Mouse (Mus musculus) lung, embryonic 15.5 days (tissue): ENCODE results near the gene Btnl1. TPM values are rescaled to one million over a fixed set of nuclear protein-coding genes. Genes with fewer than 3 reads are reported as not detected.

Source experiments
- ATAC-seq: fragments of 200-750 bp; cut with Nextera tagmentation; 2 replicates; pipeline ENCODE4 v1.8.0; 2017; ENCODE audit warnings: moderate number of reproducible peaks, borderline replicate concordance; ENCODE audit not compliant: low FRiP score, low TSS enrichment; ENCODE audit errors: extremely low read depth
- H3K27ac ChIP-seq: fragments of 300-500 bp; sonication (generic); 2 replicates; pipeline ENCODE4 v1.5.1; 2015; ENCODE audit warnings: moderate library complexity, mild to moderate bottlenecking, inconsistent platforms
- H3K27me3 ChIP-seq: fragments of 300-500 bp; sonication (generic); 2 replicates; pipeline ENCODE4 v1.6.1; 2015; ENCODE audit warnings: inconsistent platforms
- H3K36me3 ChIP-seq: fragments of 300-500 bp; sonication (generic); 2 replicates; pipeline ENCODE4 v1.6.1; 2015; ENCODE audit warnings: inconsistent platforms
- H3K4me1 ChIP-seq: fragments of 300-500 bp; sonication (generic); 2 replicates; pipeline ENCODE4 v1.6.1; 2015; ENCODE audit warnings: inconsistent platforms
- H3K4me2 ChIP-seq: fragments of 300-500 bp; sonication (generic); 2 replicates; pipeline ENCODE4 v1.6.1; 2015; ENCODE audit warnings: inconsistent platforms, mild to moderate bottlenecking, moderate library complexity
- H3K4me3 ChIP-seq: fragments of 300-500 bp; sonication (generic); 2 replicates; pipeline ENCODE4 v1.5.1; 2015; ENCODE audit warnings: mild to moderate bottlenecking, inconsistent platforms
- H3K9ac ChIP-seq: fragments of 300-500 bp; sonication (generic); 2 replicates; pipeline ENCODE4 v1.6.1; 2015; ENCODE audit warnings: inconsistent platforms
- H3K9me3 ChIP-seq: fragments of 300-500 bp; sonication (generic); 2 replicates; pipeline ENCODE4 v1.6.1; 2016; ENCODE audit warnings: inconsistent platforms
- WGBS: fragments of 180-500 bp; shearing (Covaris S2); methylation state at CpG from one replicate; pipeline ENCODE4 v1.1.7; 2015; 5-methylcytosine and 5-hydroxymethylcytosine counted together
- polyA plus RNA-seq: library from polyadenylated mRNA; unstranded; fragments of >200 nt; fragmentation: Nextera tagmentation; extraction: Ambion mirVana; gene quantifications from 2 replicates; pipeline ENCODE4 v1.2.1, GENCODE M21; 2015

The Btnl1 gene
- not detected in 2 replicates for polyA plus RNA-seq

DNA sequence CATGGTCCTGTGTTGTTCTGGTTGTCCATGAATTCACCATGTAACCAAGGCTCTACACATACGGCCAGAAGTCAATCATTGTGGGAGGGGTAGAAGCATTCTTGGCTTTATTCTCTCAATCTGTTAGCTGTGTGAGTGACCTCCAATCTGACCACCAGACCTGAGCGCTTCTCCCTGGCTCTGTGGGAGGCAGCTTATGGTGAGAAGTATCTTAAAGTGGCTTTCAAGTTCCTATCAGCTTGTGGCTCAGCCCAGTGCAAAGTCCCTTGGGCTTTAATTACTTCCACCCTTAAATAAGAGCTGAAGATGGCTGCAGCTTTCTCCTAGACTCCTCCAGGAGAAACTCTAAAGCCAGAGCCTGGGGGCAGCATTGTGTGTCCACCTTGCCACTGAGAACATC, at the start of gene Btnl1:
Gene Btnl1 (plus strand): TSS at position 286 of the 400 bp plus-strand sequence.
- Histone ChIP-seq H3K36me3 (no peaks in the 10 kb centered on the region), H3K4me3 (no peak within 1 kb of the TSS), H3K9me3 (no peaks in the 10 kb centered on the region), H3K4me2 (no peak within 1 kb of the TSS), H3K27me3 (no peaks in the 10 kb centered on the region), H3K9ac (no peak within 1 kb of the TSS), H3K27ac (no peak within 1 kb of the TSS), H3K4me1 (no peaks in the 10 kb centered on the region)
- ATAC-seq, result no peak
- WGBS, result 74% methylated on average over 2 of the region's 2 CpGs

GRCm38 (mm10) chr17:34329807-34330206, 47.1 kb upstream of the Btnl1 start:
- H3K4me1 ChIP-seq, result no peaks in the 10 kb centered on the region
- H3K9me3 ChIP-seq, result no peaks in the 10 kb centered on the region
- no peaks in the 10 kb centered on the region for H3K27me3 ChIP-seq
- no peak overlapping the region for H3K27ac ChIP-seq
- H3K4me2 ChIP-seq, result no peak overlapping the region
- no peak overlapping the region for H3K4me3 ChIP-seq
- no peaks in the 10 kb centered on the region for H3K36me3 ChIP-seq
- 58% methylated on average over 2 of the region's 2 CpGs for WGBS
- H3K9ac ChIP-seq, result no peak overlapping the region
- ATAC-seq, result no peak

GRCm38 (mm10) chr17:34331200-34331599, 45.7 kb upstream of the Btnl1 start:
- no peak for ATAC-seq

GRCm38 (mm10) chr17:34340619-34341402, 36.1 kb upstream of the Btnl1 start:
- H3K4me1 ChIP-seq, result no peaks in the 10 kb centered on the region
- no peaks in the 10 kb centered on the region for H3K9me3 ChIP-seq
- WGBS, result 51% methylated on average over 3 of the region's 3 CpGs
- H3K4me2 ChIP-seq, result no peak overlapping the region
- no peak for ATAC-seq
- no peaks in the 10 kb centered on the region for H3K36me3 ChIP-seq
- no peak overlapping the region for H3K27ac ChIP-seq
- H3K9ac ChIP-seq, result no peak overlapping the region
- H3K27me3 ChIP-seq, result no peaks in the 10 kb centered on the region
- H3K4me3 ChIP-seq, result no peak overlapping the region

More at GRCm38 (mm10) chr17:34331200-34331599, 45.7 kb upstream of the Btnl1 start:
- Histone ChIP-seq H3K27me3 (no peaks in the 10 kb centered on the region), H3K4me2 (no peak overlapping the region), H3K4me1 (no peaks in the 10 kb centered on the region), H3K9ac (no peak overlapping the region), H3K9me3 (no peaks in the 10 kb centered on the region), H3K4me3 (no peak overlapping the region), H3K27ac (no peak overlapping the region), H3K36me3 (no peaks in the 10 kb centered on the region)
- 92% methylated on average over 1 of the region's 1 CpGs for WGBS

GRCm38 (mm10) chr17:34344882-34345281, 32.0 kb upstream of the Btnl1 start:
- ATAC-seq, result no peak
- Histone ChIP-seq H3K9ac (no peak overlapping the region), H3K4me3 (no peak overlapping the region), H3K27ac (no peak overlapping the region), H3K4me2 (no peak overlapping the region), H3K27me3 (no peaks in the 10 kb centered on the region), H3K36me3 (no peaks in the 10 kb centered on the region), H3K9me3 (no peaks in the 10 kb centered on the region), H3K4me1 (no peaks in the 10 kb centered on the region)
- 86% methylated on average over 4 of the region's 4 CpGs for WGBS

- Histone ChIP-seq H3K9me3 (no peaks in the 10 kb centered on the region), H3K36me3 (no peaks in the 10 kb centered on the region), H3K4me3 (no peak overlapping the region), H3K9ac (no peak overlapping the region), H3K27me3 (no peaks in the 10 kb centered on the region), H3K4me1 (no peaks in the 10 kb centered on the region), H3K27ac (no peak overlapping the region), H3K4me2 (no peak overlapping the region)
- WGBS, result 79% methylated on average over 7 of the region's 7 CpGs
- no peak for ATAC-seq
Measured at GRCm38 (mm10) chr17:34345486-34345885, 31.4 kb upstream of the Btnl1 start.

- Histone ChIP-seq H3K4me1 (no peaks in the 10 kb centered on the region), H3K36me3 (no peaks in the 10 kb centered on the region), H3K9ac (no peak overlapping the region), H3K27ac (no peak overlapping the region), H3K4me3 (no peak overlapping the region), H3K9me3 (no peaks in the 10 kb centered on the region), H3K27me3 (no peaks in the 10 kb centered on the region), H3K4me2 (no peak overlapping the region)
- no peak for ATAC-seq
- 50% methylated on average over 3 of the region's 3 CpGs for WGBS
Measured at GRCm38 (mm10) chr17:34346041-34346440, 30.9 kb upstream of the Btnl1 start.

- H3K27me3 ChIP-seq, result no peaks in the 10 kb centered on the region
- no peak overlapping the region for H3K4me3 ChIP-seq
- no peak for ATAC-seq
- H3K4me1 ChIP-seq, result no peaks in the 10 kb centered on the region
- H3K27ac ChIP-seq, result no peak overlapping the region
- no peak overlapping the region for H3K4me2 ChIP-seq
- WGBS, result 64% methylated on average over 6 of the region's 6 CpGs
- no peak overlapping the region for H3K9ac ChIP-seq
- H3K9me3 ChIP-seq, result no peaks in the 10 kb centered on the region
- H3K36me3 ChIP-seq, result no peaks in the 10 kb centered on the region
Measured at GRCm38 (mm10) chr17:34347606-34348308, 29.2 kb upstream of the Btnl1 start.

DNA sequence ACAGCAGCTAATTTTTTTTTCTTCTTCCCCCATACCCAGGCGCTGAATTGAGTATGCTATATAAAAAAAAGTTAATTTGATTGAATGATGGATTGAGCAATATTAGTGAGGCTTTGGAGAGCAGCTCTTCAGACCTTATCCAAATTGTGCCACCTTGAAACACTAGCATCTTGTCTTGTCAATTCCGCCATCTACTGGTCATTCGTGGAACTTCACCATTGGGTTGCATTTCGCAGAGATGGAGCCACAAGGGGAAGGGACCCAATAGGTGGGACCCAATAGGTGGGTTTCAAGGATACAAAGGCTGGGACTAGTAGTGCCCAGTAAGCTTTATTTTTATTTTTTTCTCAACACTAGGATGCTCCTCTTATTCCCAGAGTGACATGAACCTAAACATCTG, 27.5 kb upstream of the Btnl1 start:
- Histone ChIP-seq H3K4me2 (no peak overlapping the region), H3K9me3 (no peaks in the 10 kb centered on the region), H3K9ac (no peak overlapping the region), H3K36me3 (no peaks in the 10 kb centered on the region), H3K27ac (no peak overlapping the region), H3K4me1 (no peaks in the 10 kb centered on the region), H3K4me3 (no peak overlapping the region), H3K27me3 (no peaks in the 10 kb centered on the region)
- 7% methylated on average over 4 of the region's 4 CpGs for WGBS
- ATAC-seq, result no peak

- no peak within 1 kb of the TSS for H3K9ac ChIP-seq
- no peaks in the 10 kb centered on the region for H3K9me3 ChIP-seq
- ATAC-seq, result no peak
- H3K36me3 ChIP-seq, result no peaks in the 10 kb centered on the region
- no peak within 1 kb of the TSS for H3K27ac ChIP-seq
- no peak within 1 kb of the TSS for H3K4me3 ChIP-seq
- H3K4me1 ChIP-seq, result no peaks in the 10 kb centered on the region
- H3K4me2 ChIP-seq, result no peak within 1 kb of the TSS
- 80% methylated on average over 5 of the region's 5 CpGs for WGBS
- H3K27me3 ChIP-seq, result no peaks in the 10 kb centered on the region
Measured at GRCm38 (mm10) chr17:34354539-34354938, 22.4 kb upstream of the Btnl1 start, which contains the start of gene Btnl2. TSS of gene Btnl2 (plus strand) at chr17:34354822.

GRCm38 (mm10) chr17:34354940-34355339, 22.0 kb upstream of the Btnl1 start:
- Histone ChIP-seq H3K36me3 (no peaks in the 10 kb centered on the region), H3K27me3 (no peaks in the 10 kb centered on the region), H3K4me2 (no peak overlapping the region), H3K9me3 (no peaks in the 10 kb centered on the region), H3K9ac (no peak overlapping the region), H3K4me1 (no peaks in the 10 kb centered on the region), H3K4me3 (no peak overlapping the region), H3K27ac (no peak overlapping the region)
- ATAC-seq, result no peak
- 86% methylated on average over 1 of the region's 1 CpGs for WGBS

DNA sequence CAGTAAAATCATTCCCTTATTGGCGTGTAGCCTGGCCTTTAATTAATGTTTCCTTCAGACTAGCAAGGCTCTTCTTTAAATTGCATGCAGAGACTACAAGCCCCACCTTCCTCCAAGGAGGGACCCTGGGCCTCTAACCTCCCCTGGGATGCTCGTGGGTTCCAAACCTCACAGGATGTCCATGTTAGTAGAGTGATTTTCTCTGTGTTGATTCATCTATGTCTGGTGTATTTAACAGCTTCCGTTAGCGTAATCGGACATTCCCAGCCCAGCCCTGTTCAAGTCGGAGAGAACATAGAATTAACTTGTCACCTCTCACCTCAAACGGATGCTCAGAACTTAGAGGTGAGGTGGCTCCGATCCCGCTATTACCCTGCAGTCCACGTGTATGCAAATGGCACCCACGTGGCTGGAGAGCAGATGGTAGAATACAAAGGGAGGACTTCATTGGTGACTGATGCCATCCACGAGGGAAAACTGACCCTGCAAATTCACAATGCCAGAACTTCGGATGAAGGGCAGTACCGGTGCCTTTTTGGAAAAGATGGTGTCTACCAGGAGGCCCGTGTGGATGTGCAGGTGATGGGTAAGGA, 13.9 kb upstream of the Btnl1 start:
- no peak overlapping the region for H3K4me3 ChIP-seq
- no peak overlapping the region for H3K4me2 ChIP-seq
- 77% methylated on average over 15 of the region's 15 CpGs for WGBS
- H3K36me3 ChIP-seq, result no peaks in the 10 kb centered on the region
- no peak for ATAC-seq
- H3K9me3 ChIP-seq, result no peaks in the 10 kb centered on the region
- no peaks in the 10 kb centered on the region for H3K27me3 ChIP-seq
- no peak overlapping the region for H3K27ac ChIP-seq
- no peak overlapping the region for H3K9ac ChIP-seq
- no peaks in the 10 kb centered on the region for H3K4me1 ChIP-seq
